ENCODE assay signal across 8 mouse cellular contexts in genomic region chr5:112215801-112216251, GRCm38 (mm10). TPM values are rescaled to one million over a fixed set of nuclear protein-coding genes. Genes with fewer than 3 reads are reported as not detected.
A peak's percentile ranks its signal among the peaks of the same experiment; 100 is the strongest.
DNase-seq lines count a peak whose midpoint lies in the region; ATAC-seq and TF ChIP-seq lines count a peak whose summit lies in the region.

No protein-coding gene starts in this region.

- peaks cover 14% of the 10 kb centered on the region for H3K4me1 ChIP-seq in kidney, embryonic 14.5 days (ENCODE audit: control insufficient read depth, insufficient read depth, low read length)
- H3K4me1 ChIP-seq in embryonic facial prominence, embryonic 10.5 days: peaks cover 74% of the 10 kb centered on the region
- H3K4me1 ChIP-seq in heart, postnatal 0 days (ENCODE audit: control insufficient read depth, insufficient read depth): no peaks in the 10 kb centered on the region
- peaks cover 71% of the 10 kb centered on the region for H3K4me1 ChIP-seq in midbrain, embryonic 11.5 days (ENCODE audit: control insufficient read depth, insufficient read depth, low read length)

- H3K4me3 ChIP-seq in kidney, embryonic 14.5 days (ENCODE audit: low read length): peak overlapping the region; percentile 12; the same call in 1 of the 2 replicates
- H3K4me3 ChIP-seq in embryonic facial prominence, embryonic 10.5 days: peak overlapping the region; percentile 45
- H3K4me3 ChIP-seq in heart, postnatal 0 days (ENCODE audit: low read depth, low read length): no peak overlapping the region
- no peak overlapping the region for H3K4me3 ChIP-seq in midbrain, embryonic 11.5 days (ENCODE audit: low read depth, low read length)

- H3K27me3 ChIP-seq in kidney, embryonic 14.5 days (ENCODE audit: control insufficient read depth, insufficient read depth, low read length): no peaks in the 10 kb centered on the region; the same call in 1 of the 2 replicates
- peaks cover 12% of the 10 kb centered on the region for H3K27me3 ChIP-seq in embryonic facial prominence, embryonic 10.5 days (replicated peaks; ENCODE audit: low read depth, poor library complexity, severe bottlenecking)
- peaks cover 38% of the 10 kb centered on the region; the same call in 1 of the 2 replicates for H3K27me3 ChIP-seq in heart, postnatal 0 days (ENCODE audit: control insufficient read depth, insufficient read depth, low read length)
- no peaks in the 10 kb centered on the region for H3K27me3 ChIP-seq in midbrain, embryonic 11.5 days (ENCODE audit: control insufficient read depth, insufficient read depth, low read length)

- H3K36me3 ChIP-seq in kidney, embryonic 14.5 days (ENCODE audit: control insufficient read depth, insufficient read depth, low read length): no peaks in the 10 kb centered on the region
- H3K36me3 ChIP-seq in embryonic facial prominence, embryonic 10.5 days (replicated peaks): peaks cover 24% of the 10 kb centered on the region
- H3K36me3 ChIP-seq in heart, postnatal 0 days (replicated peaks; ENCODE audit: control insufficient read depth, insufficient read depth, low read length): no peaks in the 10 kb centered on the region
- H3K36me3 ChIP-seq in midbrain, embryonic 11.5 days (ENCODE audit: control insufficient read depth, insufficient read depth, low read length): peaks cover 20% of the 10 kb centered on the region

- no peak for TF ChIP-seq EP300 in heart, postnatal 0 days (IDR thresholded peaks at IDR 0.05; ENCODE audit: low read depth)

- no peak for ATAC-seq in kidney, embryonic 14.5 days (ENCODE audit: low FRiP score, low TSS enrichment)
- no peak for ATAC-seq in heart, postnatal 0 days (ENCODE audit: insufficient read depth, low read depth)
- ATAC-seq in midbrain, embryonic 11.5 days (ENCODE audit: low FRiP score): no peak
- ATAC-seq in granulocyte monocyte progenitor cell, adult 5-6 weeks (replicated peaks; ENCODE audit: poor library complexity, severe bottlenecking): no peak

- H3K4me2 ChIP-seq in kidney, embryonic 14.5 days (replicated peaks; ENCODE audit: low read depth, low read length): peak overlapping the region; percentile 25
- peak overlapping the region; percentile 13 for H3K4me2 ChIP-seq in heart, postnatal 0 days (ENCODE audit: low read depth, low read length)
- peak overlapping the region; percentile 17; the same call in 1 of the 2 replicates for H3K4me2 ChIP-seq in midbrain, embryonic 11.5 days

- TF ChIP-seq CTCF in heart, postnatal 0 days (IDR thresholded peaks at IDR 0.05; ENCODE audit: low read depth): no peak

- WGBS in kidney, embryonic 14.5 days: 44% methylated on average over 9 of the region's 9 CpGs
- 23% methylated on average over 9 of the region's 9 CpGs for WGBS in embryonic facial prominence, embryonic 10.5 days
- WGBS in heart, postnatal 0 days: 46% methylated on average over 9 of the region's 9 CpGs
- 28% methylated on average over 9 of the region's 9 CpGs for WGBS in midbrain, embryonic 11.5 days

- H3K27ac ChIP-seq in kidney, embryonic 14.5 days (ENCODE audit: low read depth, low read length): peak overlapping the region; percentile 60; the same call in 1 of the 2 replicates
- peak overlapping the region; percentile 82 for H3K27ac ChIP-seq in embryonic facial prominence, embryonic 10.5 days (replicated peaks)
- peak overlapping the region; percentile 39; the same call in 1 of the 2 replicates for H3K27ac ChIP-seq in heart, postnatal 0 days (ENCODE audit: low read depth)
- peak overlapping the region; percentile 81 for H3K27ac ChIP-seq in midbrain, embryonic 11.5 days (ENCODE audit: low read depth, low read length)

- H3K9ac ChIP-seq in kidney, embryonic 14.5 days (ENCODE audit: low read depth, low read length): no peak overlapping the region; the same call in 1 of the 2 replicates
- H3K9ac ChIP-seq in heart, postnatal 0 days (replicated peaks; ENCODE audit: low read depth, low read length): no peak overlapping the region; the same call in 1 of the 2 replicates
- peak overlapping the region; percentile 41 for H3K9ac ChIP-seq in midbrain, embryonic 11.5 days (ENCODE audit: low read length)

- no peak for DNase-seq in kidney, postnatal 14 days
- DNase-seq in embryonic facial prominence, embryonic 10.5 days (ENCODE audit: low spot score): no peak
- DNase-seq in heart, postnatal 0 days (ENCODE audit: low spot score): peak; percentile 23
- peak; percentile 93 for DNase-seq in midbrain, embryonic 11.5 days (ENCODE audit: low spot score, missing footprints)
- DNase-seq in urinary bladder, postnatal 14 days (ENCODE audit: low spot score): no peak
- no peak for DNase-seq in adrenal gland, adult 8-10 months

- H3K9me3 ChIP-seq in kidney, embryonic 14.5 days (ENCODE audit: control insufficient read depth, low read length): no peaks in the 10 kb centered on the region
- no peaks in the 10 kb centered on the region for H3K9me3 ChIP-seq in embryonic facial prominence, embryonic 10.5 days
- H3K9me3 ChIP-seq in heart, postnatal 0 days (replicated peaks; ENCODE audit: control insufficient read depth, low read length): peaks cover 6% of the 10 kb centered on the region; the same call in 1 of the 2 replicates
- H3K9me3 ChIP-seq in midbrain, embryonic 11.5 days (ENCODE audit: control insufficient read depth, low read length): no peaks in the 10 kb centered on the region

RNA-seq across cellular contexts. Expression of gene Cryba4, which starts 36.5 kb away (rescaled TPM):
- 0.83 and 1.4 TPM in 2 replicates for polyA plus RNA-seq in kidney, embryonic 14.5 days (2014; fragmentation: Nextera tagmentation; extraction: Ambion mirVana)
- 0.35 and 0.69 TPM in 2 replicates for polyA plus RNA-seq in embryonic facial prominence, embryonic 10.5 days (2016; fragmentation: Nextera tagmentation; extraction: Ambion mirVana)
- 0.39 and 1.6 TPM in 2 replicates for total RNA-seq in heart, postnatal 0 days (2014; rRNA removed; ENCODE audit: low replicate concordance)
- polyA plus RNA-seq in heart, postnatal 0 days (2015; fragmentation: Nextera tagmentation; extraction: Ambion mirVana): 3.7 and 4.1 TPM in 2 replicates
- polyA plus RNA-seq in midbrain, embryonic 11.5 days (2014; fragmentation: Nextera tagmentation; extraction: Ambion mirVana): 0.52 and 2.0 TPM in 2 replicates
- total RNA-seq in adrenal gland, adult 8-10 months (2022): 100 to 1,000 TPM in 1 of 4 experiments, 10 to 100 TPM in 3; 42.1 to 126 (median 66.3) TPM
- total RNA-seq in granulocyte monocyte progenitor cell, adult 5-6 weeks (2014; fragmentation: Nextera tagmentation): not detected in 2 replicates
- 0.30 TPM in 1 of 2 replicates, not detected in the other for total RNA-seq in granulocyte monocyte progenitor cell, adult 5-6 weeks (2017)

RNA-seq across cellular contexts. Expression of gene Crybb1, which starts 39.8 kb away (rescaled TPM):
- polyA plus RNA-seq in kidney, embryonic 14.5 days (2014; fragmentation: Nextera tagmentation; extraction: Ambion mirVana): 0.83 and 1.0 TPM in 2 replicates
- 0.20 and 0.80 TPM in 2 replicates for polyA plus RNA-seq in embryonic facial prominence, embryonic 10.5 days (2016; fragmentation: Nextera tagmentation; extraction: Ambion mirVana)
- not detected in 2 replicates for total RNA-seq in heart, postnatal 0 days (2014; rRNA removed; ENCODE audit: low replicate concordance)
- polyA plus RNA-seq in heart, postnatal 0 days (2015; fragmentation: Nextera tagmentation; extraction: Ambion mirVana): 0.26 and 0.54 TPM in 2 replicates
- polyA plus RNA-seq in midbrain, embryonic 11.5 days (2014; fragmentation: Nextera tagmentation; extraction: Ambion mirVana): 0.29 and 0.84 TPM in 2 replicates
- total RNA-seq in adrenal gland, adult 8-10 months (2022): 1 to 10 TPM in 3 of 4 experiments, under 1 TPM in 1; 0.74 to 7.0 (median 2.6) TPM
- total RNA-seq in granulocyte monocyte progenitor cell, adult 5-6 weeks (2014; fragmentation: Nextera tagmentation): not detected in 2 replicates
- total RNA-seq in granulocyte monocyte progenitor cell, adult 5-6 weeks (2017): not detected in 2 replicates

Comparison
In these comparisons a context has a peak if more than half of its experiments do, and no peak if none do; other contexts are left out.
1. H3K4me3 ChIP-seq: peak in kidney, embryonic 14.5 days (single experiment) and embryonic facial prominence, embryonic 10.5 days (single experiment); none in heart, postnatal 0 days (single experiment) and midbrain, embryonic 11.5 days (single experiment).
2. DNase-seq: peak in heart, postnatal 0 days (single experiment) and midbrain, embryonic 11.5 days (single experiment); none in kidney, postnatal 14 days (single experiment), embryonic facial prominence, embryonic 10.5 days (single experiment), urinary bladder, postnatal 14 days (single experiment) and adrenal gland, adult 8-10 months (single experiment).
3. Peak in every context shown above with its lines, with median percentiles within 50 percentile points of each other: H3K27ac ChIP-seq and H3K4me2 ChIP-seq.